14 mouse cellular contexts compared by ENCODE assay signal in genomic region chr16:6961931-6962379, GRCm38 (mm10).
A peak's percentile ranks its signal among the peaks of the same experiment; 100 is the strongest.
DNase-seq lines count a peak whose midpoint lies in the region; ATAC-seq lines count a peak whose summit lies in the region.
"Had no signal": no experiment of that assay in that cellular context is flagged by ENCODE, and none has a peak within 500 bp of the region (broad histone marks: within the 10 kb centered on the region; RNA-seq: fewer than 3 reads in every experiment).

No protein-coding gene starts in this region.

- no peak for ATAC-seq in neural tube, embryonic 13.5 days (ENCODE audit: low read depth)
- peak; percentile 91 for ATAC-seq in forebrain, embryonic 15.5 days (replicated peaks)
- ATAC-seq in erythroblast, adult 5-6 weeks (replicated peaks; ENCODE audit: low FRiP score, poor library complexity, severe bottlenecking), result no peak
- ATAC-seq in liver, embryonic 11.5 days (replicated peaks; ENCODE audit: low FRiP score), result no peak

- peak overlapping the region; percentile 49; the same call in 1 of the 2 replicates for H3K27ac ChIP-seq in neural tube, embryonic 13.5 days (replicated peaks)
- H3K27ac ChIP-seq in forebrain, embryonic 15.5 days (replicated peaks), result 0 out of 2 replicates have a peak overlapping the region, but pooled peaks have one; percentile 29
- no peak overlapping the region for H3K27ac ChIP-seq in liver, embryonic 11.5 days (ENCODE audit: low read depth, low read length)
- H3K27ac ChIP-seq: embryonic facial prominence, embryonic 13.5 days had no signal

- H3K9me3 ChIP-seq in neural tube, embryonic 13.5 days, result no peaks in the 10 kb centered on the region
- H3K9me3 ChIP-seq in forebrain, embryonic 15.5 days, result no peaks in the 10 kb centered on the region
- H3K9me3 ChIP-seq in liver, embryonic 11.5 days (ENCODE audit: control insufficient read depth, low read length), result no peaks in the 10 kb centered on the region
- H3K9me3 ChIP-seq: embryonic facial prominence, embryonic 13.5 days had no signal

- peaks cover 34% of the 10 kb centered on the region for H3K27me3 ChIP-seq in neural tube, embryonic 13.5 days
- H3K27me3 ChIP-seq in forebrain, embryonic 15.5 days, result peaks cover 48% of the 10 kb centered on the region
- no peaks in the 10 kb centered on the region for H3K27me3 ChIP-seq in liver, embryonic 11.5 days (replicated peaks; ENCODE audit: control insufficient read depth, insufficient read depth, low read length)
- H3K27me3 ChIP-seq: CH12.LX; embryonic facial prominence, embryonic 13.5 days had no signal

- H3K4me2 ChIP-seq in neural tube, embryonic 13.5 days, result no peak overlapping the region
- no peak overlapping the region for H3K4me2 ChIP-seq in forebrain, embryonic 15.5 days (replicated peaks)
- H3K4me2 ChIP-seq in liver, embryonic 11.5 days, result no peak overlapping the region
- H3K4me2 ChIP-seq: embryonic facial prominence, embryonic 13.5 days had no signal

- no peak overlapping the region for H3K4me3 ChIP-seq in neural tube, embryonic 13.5 days
- no peak overlapping the region for H3K4me3 ChIP-seq in forebrain, embryonic 15.5 days
- H3K4me3 ChIP-seq in liver, embryonic 11.5 days (ENCODE audit: low read depth, low read length), result no peak overlapping the region
- H3K4me3 ChIP-seq: embryonic facial prominence, embryonic 13.5 days had no signal

- H3K9ac ChIP-seq in neural tube, embryonic 13.5 days, result no peak overlapping the region
- no peak overlapping the region for H3K9ac ChIP-seq in forebrain, embryonic 15.5 days (replicated peaks)
- no peak overlapping the region for H3K9ac ChIP-seq in liver, embryonic 11.5 days (ENCODE audit: low read depth, low read length)
- H3K9ac ChIP-seq: embryonic facial prominence, embryonic 13.5 days had no signal

- peaks cover 19% of the 10 kb centered on the region for H3K4me1 ChIP-seq in neural tube, embryonic 13.5 days (replicated peaks)
- peaks cover 38% of the 10 kb centered on the region for H3K4me1 ChIP-seq in forebrain, embryonic 15.5 days
- H3K4me1 ChIP-seq in liver, embryonic 11.5 days (replicated peaks; ENCODE audit: control insufficient read depth, insufficient read depth, low read length), result no peaks in the 10 kb centered on the region
- H3K4me1 ChIP-seq: embryonic facial prominence, embryonic 13.5 days had no signal

- DNase-seq in embryo, embryonic 10 days (ENCODE audit: low spot score), result peak; percentile 5
- DNase-seq in embryo, embryonic 9.5 days (ENCODE audit: extremely low spot score), result no peak
- DNase-seq in neural tube, embryonic 10.5 days (ENCODE audit: extremely low spot score, low spot score), result no peak
- no peak for DNase-seq in liver, embryonic 11.5 days (ENCODE audit: low spot score)
- DNase-seq in thymus, postnatal 14 days, result no peak
- DNase-seq: left cerebral cortex, postnatal 4 days; lung, postnatal 4 days; right cerebral cortex, postnatal 25 days; thymus, adult 18-20 months had no signal

- 18% methylated on average over 2 of the region's 2 CpGs for WGBS in neural tube, embryonic 13.5 days
- 0% methylated on average over 2 of the region's 2 CpGs for WGBS in forebrain, embryonic 15.5 days
- 44% methylated on average over 2 of the region's 2 CpGs for WGBS in liver, embryonic 11.5 days

- H3K36me3 ChIP-seq in neural tube, embryonic 13.5 days, result no peaks in the 10 kb centered on the region
- no peaks in the 10 kb centered on the region for H3K36me3 ChIP-seq in forebrain, embryonic 15.5 days
- no peaks in the 10 kb centered on the region for H3K36me3 ChIP-seq in liver, embryonic 11.5 days (ENCODE audit: control insufficient read depth, insufficient read depth, low read length)
- H3K36me3 ChIP-seq: embryonic facial prominence, embryonic 13.5 days had no signal
